Mouse (Mus musculus) liver, embryonic 16.5 days (tissue): ENCODE measurements at regions not wholly inside any gene's neighbourhood (a gene's known extent, or its start where the extent isn't known, plus 50 kb on each side); places are given as distances from the start of the nearest gene placed in this dataset.

Experiments used
- ATAC-seq: fragments of 200-750 bp; cut with Nextera tagmentation; 2 replicates; pipeline ENCODE4 v1.8.0; 2017; ENCODE audit warnings: low read depth, mild to moderate bottlenecking, moderate number of reproducible peaks, moderate library complexity
- H3K27ac ChIP-seq: fragments of 300-500 bp; sonication (generic); 2 replicates; pipeline ENCODE4 v1.5.1; 2014; ENCODE audit warnings: mild to moderate bottlenecking, low read length
- H3K27me3 ChIP-seq: fragments of 300-500 bp; sonication (generic); 2 replicates; pipeline ENCODE4 v1.6.1; 2014; ENCODE audit warnings: low read depth, low read length, mixed read lengths; ENCODE audit not compliant: control insufficient read depth, insufficient read depth
- H3K36me3 ChIP-seq: fragments of 300-500 bp; sonication (generic); 2 replicates; pipeline ENCODE4 v1.6.1; 2014; ENCODE audit warnings: mild to moderate bottlenecking; ENCODE audit not compliant: control insufficient read depth, insufficient read depth
- H3K4me1 ChIP-seq: fragments of 300-500 bp; sonication (generic); 2 replicates; pipeline ENCODE4 v1.6.1; 2014; ENCODE audit warnings: low read depth, low read length, mixed read lengths; ENCODE audit not compliant: control insufficient read depth
- H3K4me2 ChIP-seq: fragments of 300-500 bp; sonication (generic); 2 replicates; pipeline ENCODE4 v1.6.1; 2014; ENCODE audit warnings: low read depth, low read length, mixed read lengths
- H3K4me3 ChIP-seq: fragments of 300-500 bp; sonication (generic); 2 replicates; pipeline ENCODE4 v1.5.1; 2014; ENCODE audit warnings: low read depth, mild to moderate bottlenecking, low read length
- H3K9ac ChIP-seq: fragments of 300-500 bp; sonication (generic); 2 replicates; pipeline ENCODE4 v1.6.1; 2014; ENCODE audit warnings: low read depth, low read length
- H3K9me3 ChIP-seq: fragments of 300-500 bp; sonication (generic); replicated peaks from 2 replicates; pipeline ENCODE4 v1.6.1; 2016; ENCODE audit warnings: low read length; ENCODE audit not compliant: control insufficient read depth
- WGBS: fragments of 180-500 bp; shearing (Covaris S2); extraction: QIAGEN DNeasy Blood & Tissue Kit; methylation state at CpG from one replicate; pipeline ENCODE4 v1.1.7; 2014; ENCODE audit not compliant: insufficient replicate concordance; 5-methylcytosine and 5-hydroxymethylcytosine counted together

DNA sequence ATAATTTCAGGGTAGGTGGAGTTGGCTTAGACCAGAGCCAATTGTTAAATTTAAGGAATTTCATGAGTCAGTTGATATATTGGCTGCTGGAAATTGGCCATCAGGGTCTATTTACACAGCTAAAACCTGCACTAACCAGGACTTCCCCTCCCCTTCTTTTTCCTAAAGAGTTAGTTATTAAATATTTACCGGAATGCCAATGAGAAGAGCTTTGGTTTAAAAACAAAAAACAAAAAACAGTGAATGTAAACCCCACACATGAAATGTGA lies 294.6 kb downstream of the Epha4 start:
- Histone ChIP-seq H3K9me3 (no peaks in the 10 kb centered on the region), H3K4me3 (no peak overlapping the region), H3K4me1 (no peaks in the 10 kb centered on the region; the same call in 1 of the 2 replicates), H3K4me2 (no peak overlapping the region), H3K27ac (no peak overlapping the region), H3K27me3 (no peaks in the 10 kb centered on the region), H3K36me3 (no peaks in the 10 kb centered on the region), H3K9ac (no peak overlapping the region)
- WGBS: 59% methylated on average over 1 of the region's 1 CpGs
- no peak for ATAC-seq

DNA sequence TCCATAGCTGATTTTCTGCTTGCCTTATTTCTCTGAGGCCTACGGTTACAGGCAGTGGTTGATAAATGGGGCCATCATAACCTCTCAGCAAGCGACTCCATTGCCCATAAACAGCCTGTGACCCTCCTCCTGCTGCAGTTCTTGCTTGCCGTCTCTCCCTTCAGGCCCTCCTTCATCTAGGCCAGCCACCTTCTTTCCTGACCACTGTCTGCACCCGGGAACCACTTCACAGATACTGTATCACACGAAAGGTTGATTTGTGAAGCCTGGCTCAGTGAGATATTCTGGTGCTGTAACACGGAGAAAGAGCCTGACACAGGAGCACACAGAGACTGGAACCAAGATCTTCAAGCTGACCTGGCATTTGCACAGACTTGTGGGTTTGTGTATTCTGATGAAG lies 294.1 kb downstream of the Epha4 start:
- WGBS: 28% methylated on average over 6 of the region's 6 CpGs
- H3K9ac ChIP-seq: no peak overlapping the region
- H3K4me2 ChIP-seq: no peak overlapping the region
- no peaks in the 10 kb centered on the region for H3K36me3 ChIP-seq
- no peaks in the 10 kb centered on the region for H3K27me3 ChIP-seq
- H3K4me1 ChIP-seq: no peaks in the 10 kb centered on the region; the same call in 1 of the 2 replicates
- H3K27ac ChIP-seq: no peak overlapping the region
- H3K9me3 ChIP-seq: no peaks in the 10 kb centered on the region
- no peak overlapping the region for H3K4me3 ChIP-seq
- ATAC-seq: no peak

DNA sequence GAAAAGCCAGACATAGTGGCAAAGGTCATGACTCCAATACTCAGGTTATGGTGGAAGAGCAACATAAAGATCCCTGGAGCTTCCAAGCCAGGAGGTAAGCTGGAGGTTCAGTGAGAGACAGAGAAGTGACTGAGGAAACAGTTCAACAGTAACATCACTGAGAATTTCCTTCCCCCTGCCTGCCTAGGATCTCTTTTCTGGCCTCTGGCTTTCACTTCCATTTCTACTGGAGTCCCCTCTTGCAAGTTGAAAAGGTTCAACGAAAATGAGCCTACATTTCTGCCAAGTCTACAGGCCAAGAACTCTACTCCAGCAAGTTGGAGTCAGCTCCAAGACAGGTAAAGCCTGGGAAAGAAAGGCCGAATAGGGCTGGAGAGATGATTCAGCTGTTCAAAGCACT lies 293.0 kb downstream of the Epha4 start:
- H3K27ac ChIP-seq: no peak overlapping the region
- WGBS: 52% methylated on average over 2 of the region's 2 CpGs
- H3K9me3 ChIP-seq: no peaks in the 10 kb centered on the region
- H3K4me1 ChIP-seq: no peaks in the 10 kb centered on the region; the same call in 1 of the 2 replicates
- no peak overlapping the region for H3K4me3 ChIP-seq
- H3K4me2 ChIP-seq: no peak overlapping the region
- H3K36me3 ChIP-seq: no peaks in the 10 kb centered on the region
- H3K9ac ChIP-seq: no peak overlapping the region
- H3K27me3 ChIP-seq: no peaks in the 10 kb centered on the region
- ATAC-seq: no peak

DNA sequence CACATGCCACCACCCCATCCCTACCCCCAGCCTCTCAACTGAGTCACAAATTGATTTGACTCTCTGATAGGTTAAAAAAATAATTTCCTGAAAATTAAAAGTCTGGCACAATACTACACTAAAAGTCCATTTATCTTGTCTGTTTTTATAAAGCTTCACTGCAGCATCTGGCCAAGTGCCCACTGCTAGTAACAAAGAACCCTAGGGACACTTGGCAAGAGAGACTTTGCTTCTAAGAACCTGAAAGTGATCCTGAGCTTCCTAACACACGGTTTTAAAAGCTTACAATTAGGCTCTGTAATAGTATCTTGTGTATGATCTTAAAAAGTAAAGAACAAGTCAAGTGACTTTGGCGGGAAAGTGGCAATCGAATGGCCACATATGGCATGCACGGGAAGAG lies 288.3 kb downstream of the Epha4 start:
- no peak overlapping the region for H3K27ac ChIP-seq
- no peaks in the 10 kb centered on the region for H3K4me1 ChIP-seq
- no peaks in the 10 kb centered on the region for H3K36me3 ChIP-seq
- no peak overlapping the region for H3K9ac ChIP-seq
- H3K4me3 ChIP-seq: no peak overlapping the region
- WGBS: 35% methylated on average over 4 of the region's 4 CpGs
- H3K9me3 ChIP-seq: no peaks in the 10 kb centered on the region
- H3K27me3 ChIP-seq: no peaks in the 10 kb centered on the region
- H3K4me2 ChIP-seq: no peak overlapping the region
- no peak for ATAC-seq

DNA sequence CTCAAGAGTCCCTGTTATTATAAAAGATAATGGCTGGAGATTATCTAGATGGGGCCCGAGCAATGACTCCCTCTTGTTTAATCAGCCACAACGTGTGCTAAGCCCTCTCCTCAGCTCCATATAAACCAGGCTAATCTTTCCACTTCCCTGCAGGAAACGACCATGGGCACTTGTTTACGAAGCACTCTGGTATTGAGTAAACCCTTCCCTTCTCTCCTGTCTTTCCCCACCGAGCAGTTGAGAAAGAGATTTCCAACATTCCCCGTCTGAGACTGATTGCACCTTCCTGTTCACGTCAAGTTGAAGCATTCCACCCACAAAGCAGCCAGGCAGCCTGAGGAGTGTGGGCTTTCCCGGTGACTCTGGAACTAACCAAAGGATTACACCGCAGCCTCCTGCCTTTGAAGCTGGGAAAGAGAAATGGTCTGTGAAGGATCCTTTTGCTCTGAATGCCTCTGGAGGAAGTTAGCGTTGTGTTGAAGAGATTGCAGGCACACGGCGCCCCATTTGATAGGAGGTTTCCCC lies 287.8 kb downstream of the Epha4 start:
- Histone ChIP-seq H3K9ac (no peak overlapping the region), H3K27ac (no peak overlapping the region), H3K4me1 (no peaks in the 10 kb centered on the region), H3K27me3 (no peaks in the 10 kb centered on the region), H3K4me2 (no peak overlapping the region), H3K36me3 (no peaks in the 10 kb centered on the region), H3K4me3 (no peak overlapping the region), H3K9me3 (no peaks in the 10 kb centered on the region)
- 5% methylated on average over 12 of the region's 12 CpGs for WGBS
- no peak for ATAC-seq

DNA sequence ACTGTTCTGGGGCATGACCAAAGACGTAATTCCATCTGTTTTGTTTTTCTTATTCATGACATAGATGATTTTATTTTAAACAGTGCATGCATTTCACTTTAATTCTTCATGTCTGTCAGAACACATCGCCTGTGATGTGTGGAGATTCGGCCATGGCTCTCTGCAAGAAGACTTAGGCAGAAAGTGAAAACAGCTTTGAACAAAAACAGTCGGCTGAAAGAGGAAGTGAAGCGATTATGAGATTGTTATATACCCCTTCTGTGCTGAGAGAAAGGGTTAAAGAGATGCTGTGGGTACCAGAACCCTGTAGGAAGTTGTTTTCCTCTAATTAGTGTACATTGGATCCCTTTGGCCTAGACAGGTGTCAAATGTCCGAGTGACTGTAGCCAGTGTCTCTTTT lies 287.1 kb downstream of the Epha4 start:
- WGBS: 22% methylated on average over 6 of the region's 6 CpGs
- no peak for ATAC-seq
- no peak overlapping the region for H3K4me3 ChIP-seq
- H3K9me3 ChIP-seq: no peaks in the 10 kb centered on the region
- no peaks in the 10 kb centered on the region for H3K4me1 ChIP-seq
- no peak overlapping the region for H3K9ac ChIP-seq
- no peak overlapping the region for H3K27ac ChIP-seq
- no peaks in the 10 kb centered on the region for H3K27me3 ChIP-seq
- H3K36me3 ChIP-seq: no peaks in the 10 kb centered on the region
- H3K4me2 ChIP-seq: no peak overlapping the region

DNA sequence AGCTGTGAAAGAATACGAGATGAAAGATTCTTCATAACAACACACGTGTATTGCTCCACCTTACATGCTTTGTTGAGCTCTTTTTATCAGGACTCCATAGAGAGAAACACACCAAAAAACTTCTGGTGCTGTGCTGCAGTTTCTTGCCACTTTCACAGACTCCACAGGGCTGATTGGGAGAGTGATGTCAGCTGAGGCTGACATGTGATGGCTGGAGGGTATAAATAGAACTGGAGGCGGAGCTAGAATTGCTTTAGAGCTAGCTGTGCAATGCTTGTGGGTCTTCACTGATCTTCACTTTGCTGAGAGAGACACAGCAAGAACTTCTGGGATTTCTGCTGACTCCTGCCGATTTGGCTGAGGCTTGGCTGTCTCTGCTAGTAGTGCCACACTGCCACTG lies 285.3 kb downstream of the Epha4 start:
- no peaks in the 10 kb centered on the region for H3K4me1 ChIP-seq
- 56% methylated on average over 4 of the region's 4 CpGs for WGBS
- no peak overlapping the region for H3K27ac ChIP-seq
- ATAC-seq: no peak
- H3K4me2 ChIP-seq: no peak overlapping the region
- no peak overlapping the region for H3K9ac ChIP-seq
- no peaks in the 10 kb centered on the region for H3K36me3 ChIP-seq
- no peaks in the 10 kb centered on the region for H3K27me3 ChIP-seq
- H3K4me3 ChIP-seq: no peak overlapping the region
- H3K9me3 ChIP-seq: no peaks in the 10 kb centered on the region

DNA sequence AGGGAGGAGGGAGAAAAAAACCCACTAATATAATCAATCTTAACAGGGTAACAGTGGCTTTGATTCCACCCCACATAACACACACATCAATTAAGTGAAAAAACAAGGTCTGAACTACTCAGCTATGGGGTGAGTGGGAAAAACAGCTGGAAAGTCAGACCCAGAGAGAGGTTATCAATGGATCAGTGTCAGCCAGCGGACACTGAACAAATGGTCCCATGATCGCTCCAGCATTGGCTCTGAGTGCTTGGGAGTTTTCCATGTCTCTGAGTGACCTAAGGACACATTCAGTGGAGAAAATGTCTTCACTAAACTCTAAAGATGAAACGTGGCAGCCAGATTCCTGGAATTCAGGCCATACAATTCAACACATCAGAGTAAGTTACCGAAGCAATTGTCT lies 281.9 kb downstream of the Epha4 start:
- H3K9me3 ChIP-seq: no peaks in the 10 kb centered on the region
- WGBS: 68% methylated on average over 4 of the region's 4 CpGs
- no peak overlapping the region for H3K9ac ChIP-seq
- ATAC-seq: no peak
- H3K27ac ChIP-seq: no peak overlapping the region
- no peak overlapping the region for H3K4me3 ChIP-seq
- no peaks in the 10 kb centered on the region for H3K4me1 ChIP-seq
- H3K27me3 ChIP-seq: no peaks in the 10 kb centered on the region
- no peaks in the 10 kb centered on the region for H3K36me3 ChIP-seq
- no peak overlapping the region for H3K4me2 ChIP-seq

DNA sequence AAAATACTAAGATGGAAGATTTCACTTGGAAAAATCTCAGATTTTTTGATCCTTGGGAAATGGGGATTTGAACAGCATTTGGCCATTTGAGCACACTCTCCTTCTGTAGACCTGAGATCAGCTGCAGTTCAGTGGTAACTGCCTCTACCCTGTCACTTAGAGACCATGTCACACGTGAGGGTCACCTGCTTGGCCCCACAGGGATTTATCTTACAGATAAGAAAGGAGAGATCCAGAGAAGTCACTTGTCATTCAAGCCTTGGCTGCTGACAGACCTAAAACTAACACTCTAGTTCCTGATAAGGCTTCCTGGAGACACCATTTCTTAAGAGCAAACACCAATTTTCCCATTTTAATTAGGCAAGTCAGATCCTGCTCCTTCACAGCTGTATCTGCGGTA lies 270.2 kb downstream of the Epha4 start:
- Histone ChIP-seq H3K4me2 (no peak overlapping the region), H3K27me3 (no peaks in the 10 kb centered on the region)
- no peak for ATAC-seq

DNA sequence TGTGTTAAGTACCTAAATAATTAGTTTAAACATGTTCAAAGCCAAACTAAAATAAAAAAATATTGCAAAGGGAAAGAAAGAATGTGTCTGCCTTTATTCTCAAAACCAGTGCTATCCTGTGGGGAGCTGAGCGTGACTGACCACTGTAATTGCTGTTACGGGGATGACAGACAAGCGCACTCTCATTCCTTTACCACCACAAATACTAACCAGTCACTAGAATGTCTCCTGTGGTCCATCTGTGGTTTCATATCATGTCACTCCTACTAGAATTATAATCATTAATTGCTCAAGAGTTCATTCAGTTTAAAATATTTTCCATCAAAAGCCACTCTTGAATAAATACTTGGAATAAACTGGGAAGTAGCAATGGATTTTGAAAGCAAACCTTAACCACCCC lies 268.8 kb downstream of the Epha4 start:
- Histone ChIP-seq H3K36me3 (no peaks in the 10 kb centered on the region), H3K27me3 (no peaks in the 10 kb centered on the region), H3K4me1 (no peaks in the 10 kb centered on the region), H3K9ac (no peak overlapping the region), H3K4me3 (no peak overlapping the region), H3K4me2 (no peak overlapping the region), H3K27ac (no peak overlapping the region), H3K9me3 (no peaks in the 10 kb centered on the region)
- no peak for ATAC-seq
- 76% methylated on average over 3 of the region's 3 CpGs for WGBS

More for the DNA sequence above, 270.2 kb downstream of the Epha4 start:
- H3K9me3 ChIP-seq: no peaks in the 10 kb centered on the region
- H3K4me1 ChIP-seq: no peaks in the 10 kb centered on the region
- no peaks in the 10 kb centered on the region for H3K36me3 ChIP-seq
- no peak overlapping the region for H3K4me3 ChIP-seq
- no peak overlapping the region for H3K27ac ChIP-seq
- H3K9ac ChIP-seq: no peak overlapping the region
- WGBS: 11% methylated on average over 2 of the region's 2 CpGs
